In the genomic region with DNA sequence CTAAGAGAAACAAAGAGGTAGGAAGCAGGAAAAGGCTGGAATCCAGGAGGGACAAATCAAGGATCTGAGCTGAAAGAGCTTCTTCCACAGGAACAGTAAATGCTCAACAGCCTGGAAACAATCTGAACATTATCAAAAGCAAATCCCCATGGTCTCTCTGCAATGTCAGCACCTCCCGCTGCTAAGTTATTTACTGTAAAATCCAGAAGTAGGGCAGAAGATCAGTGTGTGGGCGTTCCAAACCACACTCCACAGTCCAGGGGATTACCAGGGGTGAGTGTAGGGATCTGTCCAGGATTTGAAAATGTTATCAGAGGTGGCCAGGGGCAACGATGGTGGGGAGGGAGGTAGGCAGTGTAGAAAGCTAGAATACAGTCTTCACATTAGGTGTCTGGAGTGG, we compare ENCODE assay signal across 27 mouse cellular contexts.
A peak's percentile ranks its signal among the peaks of the same experiment; 100 is the strongest.
DNase-seq lines count a peak whose midpoint lies in the region; ATAC-seq and TF ChIP-seq lines count a peak whose summit lies in the region.
"Had no signal": no experiment of that assay in that cellular context is flagged by ENCODE, and none has a peak within 500 bp of the region (broad histone marks: within the 10 kb centered on the region; RNA-seq: fewer than 3 reads in every experiment).

No protein-coding gene starts in this region.

- H3K4me2 ChIP-seq in embryonic facial prominence, embryonic 14.5 days (ENCODE audit: low read depth, low read length) = no peak overlapping the region
- H3K4me2 ChIP-seq in kidney, postnatal 0 days (ENCODE audit: low read length) = no peak overlapping the region
- H3K4me2 ChIP-seq in midbrain, postnatal 0 days (ENCODE audit: low read depth, low read length, poor library complexity, severe bottlenecking) = no peak overlapping the region
- H3K4me2 ChIP-seq: hindbrain, embryonic 14.5 days; midbrain, embryonic 13.5 days; stomach, embryonic 15.5 days had no signal

- H3K4me3 ChIP-seq in embryonic facial prominence, embryonic 14.5 days (ENCODE audit: low read depth, low read length) = no peak overlapping the region
- no peak overlapping the region for H3K4me3 ChIP-seq in embryonic facial prominence, embryonic 10.5 days
- H3K4me3 ChIP-seq in kidney, postnatal 0 days (replicated peaks; ENCODE audit: low read depth, low read length) = no peak overlapping the region
- no peak overlapping the region for H3K4me3 ChIP-seq in midbrain, postnatal 0 days (ENCODE audit: low read depth, low read length)
- H3K4me3 ChIP-seq: midbrain, embryonic 13.5 days; stomach, embryonic 15.5 days had no signal

- TF ChIP-seq CTCF in kidney, postnatal 0 days (IDR thresholded peaks at IDR 0.05; ENCODE audit: low read depth) = no peak
- no peak for TF ChIP-seq CTCF in midbrain, postnatal 0 days (IDR thresholded peaks at IDR 0.05)

- peak; percentile 11 for DNase-seq in embryonic facial prominence, embryonic 14.5 days (ENCODE audit: low spot score)
- no peak for DNase-seq in embryonic facial prominence, embryonic 10.5 days (ENCODE audit: low spot score)
- DNase-seq in kidney, postnatal 0 days (ENCODE audit: low spot score) = peak; percentile 17
- DNase-seq in kidney, adult 18-20 months = no peak
- peak; percentile 61 for DNase-seq in retina, embryonic 14.5 days (ENCODE audit: low spot score)
- DNase-seq in kidney, adult 8-10 months = no peak
- no peak for DNase-seq in midbrain, postnatal 0 days (ENCODE audit: low spot score)
- DNase-seq: adrenal gland, adult 8-10 months; cerebellum, adult 11 months; cerebellum, adult 9-10 months; gastrocnemius, postnatal 25 days; heart, adult 18-20 months; kidney, postnatal 10 days; layer of hippocampus, postnatal 36 days; liver; lung, adult 2 months; lung, postnatal 10 days; right cerebral cortex, postnatal 25 days; thymus, postnatal 14 days had no signal

- no peaks in the 10 kb centered on the region for H3K36me3 ChIP-seq in embryonic facial prominence, embryonic 14.5 days (ENCODE audit: control insufficient read depth, insufficient read depth, low read length)
- no peaks in the 10 kb centered on the region for H3K36me3 ChIP-seq in embryonic facial prominence, embryonic 10.5 days (replicated peaks)
- no peaks in the 10 kb centered on the region for H3K36me3 ChIP-seq in kidney, postnatal 0 days (ENCODE audit: insufficient read depth, low read length)
- H3K36me3 ChIP-seq in midbrain, postnatal 0 days (ENCODE audit: insufficient read depth, low read length) = no peaks in the 10 kb centered on the region
- H3K36me3 ChIP-seq: midbrain, embryonic 13.5 days; stomach, embryonic 15.5 days had no signal

- no peaks in the 10 kb centered on the region for H3K4me1 ChIP-seq in embryonic facial prominence, embryonic 14.5 days (ENCODE audit: control insufficient read depth, insufficient read depth, low read length)
- no peaks in the 10 kb centered on the region for H3K4me1 ChIP-seq in embryonic facial prominence, embryonic 10.5 days
- H3K4me1 ChIP-seq in kidney, postnatal 0 days (replicated peaks; ENCODE audit: insufficient read depth, low read length) = no peaks in the 10 kb centered on the region
- no peaks in the 10 kb centered on the region for H3K4me1 ChIP-seq in midbrain, postnatal 0 days (ENCODE audit: insufficient read depth, low read length)
- H3K4me1 ChIP-seq: midbrain, embryonic 13.5 days; stomach, embryonic 15.5 days had no signal

- H3K27me3 ChIP-seq in embryonic facial prominence, embryonic 14.5 days (replicated peaks; ENCODE audit: control insufficient read depth, insufficient read depth, low read length) = no peaks in the 10 kb centered on the region
- no peaks in the 10 kb centered on the region for H3K27me3 ChIP-seq in embryonic facial prominence, embryonic 10.5 days (replicated peaks; ENCODE audit: low read depth, poor library complexity, severe bottlenecking)
- no peaks in the 10 kb centered on the region for H3K27me3 ChIP-seq in kidney, postnatal 0 days (ENCODE audit: insufficient read depth, low read length)
- no peaks in the 10 kb centered on the region for H3K27me3 ChIP-seq in midbrain, postnatal 0 days (ENCODE audit: insufficient read depth, low read length)
- H3K27me3 ChIP-seq: midbrain, embryonic 13.5 days; stomach, embryonic 15.5 days had no signal

- H3K27ac ChIP-seq in embryonic facial prominence, embryonic 14.5 days (replicated peaks; ENCODE audit: low read depth, low read length) = no peak overlapping the region
- no peak overlapping the region for H3K27ac ChIP-seq in embryonic facial prominence, embryonic 10.5 days (replicated peaks)
- no peak overlapping the region for H3K27ac ChIP-seq in kidney, postnatal 0 days
- H3K27ac ChIP-seq in midbrain, postnatal 0 days (ENCODE audit: low read depth, low read length) = no peak overlapping the region
- H3K27ac ChIP-seq: hindbrain, embryonic 14.5 days; liver, embryonic 14.5 days; macrophage; midbrain, embryonic 13.5 days; stomach, embryonic 15.5 days had no signal

- 48% methylated on average over 3 of the region's 3 CpGs for WGBS in embryonic facial prominence, embryonic 14.5 days
- 74% methylated on average over 3 of the region's 3 CpGs for WGBS in embryonic facial prominence, embryonic 10.5 days
- WGBS in kidney, postnatal 0 days = 46% methylated on average over 3 of the region's 3 CpGs
- 60% methylated on average over 3 of the region's 3 CpGs for WGBS in midbrain, postnatal 0 days

- H3K9ac ChIP-seq in embryonic facial prominence, embryonic 14.5 days (ENCODE audit: low read depth, low read length) = no peak overlapping the region
- H3K9ac ChIP-seq in kidney, postnatal 0 days (ENCODE audit: low read depth, low read length) = no peak overlapping the region
- H3K9ac ChIP-seq in midbrain, postnatal 0 days (replicated peaks; ENCODE audit: low read length, poor library complexity, severe bottlenecking) = no peak overlapping the region
- H3K9ac ChIP-seq: hindbrain, embryonic 14.5 days; liver, embryonic 14.5 days; midbrain, embryonic 13.5 days; stomach, embryonic 15.5 days had no signal

- no peak for ATAC-seq in embryonic facial prominence, embryonic 14.5 days (ENCODE audit: low read depth)
- no peak for ATAC-seq in kidney, postnatal 0 days (replicated peaks; ENCODE audit: low FRiP score, low read depth)
- ATAC-seq in midbrain, postnatal 0 days (ENCODE audit: low FRiP score) = no peak
- ATAC-seq: activated CD4-positive, CD25-positive, alpha-beta regulatory T cell, adult 4 months; forebrain, embryonic 14.5 days; intestine, postnatal 0 days; midbrain, embryonic 13.5 days had no signal

- no peaks in the 10 kb centered on the region for H3K9me3 ChIP-seq in embryonic facial prominence, embryonic 14.5 days (ENCODE audit: control insufficient read depth, low read length)
- H3K9me3 ChIP-seq in embryonic facial prominence, embryonic 10.5 days = no peaks in the 10 kb centered on the region
- H3K9me3 ChIP-seq in kidney, postnatal 0 days (replicated peaks; ENCODE audit: low read length) = no peaks in the 10 kb centered on the region
- no peaks in the 10 kb centered on the region for H3K9me3 ChIP-seq in midbrain, postnatal 0 days (ENCODE audit: low read length)
- H3K9me3 ChIP-seq: midbrain, embryonic 13.5 days; stomach, embryonic 15.5 days had no signal

Comparison
In these comparisons a context has a peak if more than half of its experiments do, and no peak if none do; other contexts are left out.
1. DNase-seq: peak in embryonic facial prominence, embryonic 14.5 days (single experiment), kidney, postnatal 0 days (single experiment) and retina, embryonic 14.5 days (single experiment); none in embryonic facial prominence, embryonic 10.5 days (single experiment), kidney, adult 18-20 months (single experiment), kidney, adult 8-10 months (0 of 2) and midbrain, postnatal 0 days (single experiment).